Mouse (Mus musculus) cerebellum, postnatal 25 days (tissue): ENCODE measurements around the gene Irgc1.
A peak's percentile ranks its signal among the peaks of the same experiment; 100 is the strongest.

ENCODE experiments used
- DNase-seq, 2 experiments: peaks; one replicate each; pipeline ENCODE4 v3.0.0; 2021; ENCODE audit warnings: mixed read lengths in 2 of 2

The Irgc1 gene

GRCm38 (mm10) chr7:24470356-24470755 lies 18.3 kb upstream of the Irgc1 start:
- peak; percentile 71 to 85 for DNase-seq

DNA sequence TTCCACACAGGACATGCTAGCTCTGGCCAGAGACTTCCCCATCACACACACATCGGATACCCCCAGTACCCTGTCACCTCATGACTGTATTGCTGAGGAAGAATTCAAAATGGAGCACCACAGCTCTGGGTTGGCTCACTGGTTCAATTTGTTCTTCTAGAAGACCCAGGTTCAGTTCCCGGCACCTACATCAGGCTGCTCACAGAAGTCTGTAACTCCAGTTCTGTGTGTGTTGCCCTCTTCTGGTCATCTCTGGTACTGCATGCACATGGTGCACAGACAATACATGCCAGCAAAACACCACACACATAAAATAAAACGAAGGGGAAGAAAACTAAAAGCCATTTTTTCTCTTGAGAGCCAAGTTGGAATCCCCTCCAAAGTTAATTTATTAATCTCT lies 17.0 kb upstream of the Irgc1 start:
- peak in 1 of 2 experiments; percentile 36 for DNase-seq

DNA sequence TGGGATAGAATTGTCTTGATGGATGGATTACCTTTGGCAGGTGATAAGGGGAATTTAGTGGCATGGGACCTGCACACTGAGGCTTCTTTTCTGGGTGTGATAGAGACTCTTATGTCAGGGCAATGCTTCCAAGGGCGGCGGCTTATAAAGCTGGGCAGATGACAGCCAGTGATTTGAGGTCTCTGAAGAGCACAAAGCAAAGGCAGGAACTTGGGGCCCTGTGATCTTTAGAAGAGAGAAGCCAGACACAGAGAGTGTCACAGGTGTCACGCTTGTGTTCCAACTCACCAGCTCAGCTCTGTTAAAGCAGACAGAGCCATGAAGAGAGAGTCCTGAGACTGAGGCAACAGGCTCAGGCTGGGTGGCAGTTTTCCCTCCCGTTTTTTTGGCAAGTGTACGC lies 15.8 kb upstream of the Irgc1 start:
- no peak for DNase-seq

DNA sequence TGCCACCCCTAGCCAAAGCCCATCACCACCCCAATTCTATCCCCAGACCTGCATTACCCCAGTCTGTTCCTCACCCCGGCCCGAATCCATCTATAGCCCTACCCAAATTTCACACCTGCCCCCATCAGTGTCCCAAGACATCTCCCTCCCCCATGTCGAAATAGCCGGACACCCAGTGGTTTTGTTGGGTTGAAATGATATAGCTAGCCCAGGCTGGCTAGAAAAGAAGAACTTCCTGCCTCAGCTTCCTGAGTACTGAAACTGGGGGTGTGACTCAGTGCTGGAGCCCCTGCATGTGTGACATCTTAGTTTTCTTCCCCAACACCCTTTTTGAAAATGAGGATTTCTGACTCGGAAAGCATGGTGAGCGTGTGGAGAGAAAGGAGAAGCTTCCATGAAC lies 14.7 kb upstream of the Irgc1 start:
- DNase-seq, result no peak

DNA sequence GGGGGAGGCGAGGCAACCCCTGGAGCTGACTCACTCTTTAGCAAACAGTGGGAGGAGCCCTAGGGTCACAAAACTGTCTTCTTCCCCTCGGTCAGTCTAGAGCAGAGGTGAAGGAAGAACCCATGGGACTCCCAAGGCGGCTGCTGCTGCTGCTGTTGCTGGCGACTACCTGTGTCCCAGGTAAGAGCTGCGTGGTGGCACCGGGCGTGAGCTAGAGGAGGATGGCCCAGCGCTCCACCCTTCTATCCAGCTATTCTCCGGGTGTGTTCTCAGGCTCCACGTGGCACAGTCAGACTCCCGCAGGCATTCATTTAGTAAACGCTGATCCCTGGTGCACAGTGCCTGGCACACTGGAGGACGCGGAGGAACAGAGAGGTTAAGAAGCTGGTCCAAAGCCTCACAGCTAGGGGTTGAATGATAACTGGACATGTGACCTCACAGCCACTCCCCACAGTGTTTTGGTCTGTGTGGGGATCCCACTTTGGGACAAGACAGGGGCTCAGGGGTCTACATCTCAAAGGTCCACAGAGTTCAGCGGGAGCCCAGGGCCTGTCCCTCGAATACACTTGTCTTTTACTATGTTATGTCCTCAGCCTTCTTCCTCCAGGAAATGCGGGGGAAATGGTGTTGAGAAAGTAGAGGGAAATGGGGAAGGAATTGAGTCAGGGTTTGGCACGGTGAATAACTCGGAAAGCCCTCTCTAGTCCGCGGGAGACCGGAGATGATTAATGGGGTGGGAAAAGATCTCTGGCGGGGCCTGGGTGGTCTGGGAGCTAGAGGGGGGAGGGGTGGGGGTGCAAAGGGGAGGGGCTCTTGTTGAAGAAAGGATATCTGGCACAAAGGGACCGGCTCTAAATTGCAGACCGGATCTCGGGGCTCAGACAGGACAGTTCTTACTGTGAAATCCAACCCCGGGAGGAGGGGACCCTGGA lies 10.6 kb upstream of the Irgc1 start, which contains the start of gene Plaur:
Plaur (plus strand) TSS at position 97 of the 932 bp plus-strand sequence.
- DNase-seq, result no peak

DNA sequence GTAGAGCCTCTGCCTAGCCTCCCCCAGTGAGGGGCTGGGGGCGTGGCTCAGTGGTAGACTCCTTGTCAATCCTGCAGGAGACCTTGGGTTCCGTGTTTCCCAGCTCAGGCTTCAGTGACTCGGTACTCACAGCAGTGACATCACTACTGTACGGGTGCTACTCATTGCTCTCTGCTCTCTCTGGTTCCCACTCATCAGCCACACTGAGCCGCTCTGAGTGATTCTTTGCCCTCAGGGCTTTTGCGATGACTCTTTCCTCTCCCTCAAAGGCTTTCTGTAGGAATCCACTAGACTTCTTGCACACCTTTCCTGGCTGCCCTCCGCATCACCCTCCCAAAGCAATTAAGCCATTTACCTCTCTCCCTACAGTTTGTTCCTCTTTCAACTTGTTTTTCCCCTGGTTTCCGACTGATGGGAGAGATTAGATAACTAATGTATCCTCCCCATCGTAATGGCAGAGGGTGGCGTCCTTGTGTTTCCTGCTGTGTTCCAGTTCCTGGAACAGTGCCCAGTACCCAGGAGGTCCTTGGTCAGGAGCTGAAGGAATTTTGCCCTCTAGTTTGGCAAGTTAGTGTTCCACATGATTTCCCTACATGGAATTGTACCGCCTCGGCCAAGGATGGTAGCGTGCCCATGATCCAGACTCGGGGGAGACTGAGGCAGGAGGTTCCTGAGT lies 9.4 kb upstream of the Irgc1 start:
- DNase-seq, result no peak

- no peak for DNase-seq
Measured at GRCm38 (mm10) chr7:24459843-24460242, 7.7 kb upstream of the Irgc1 start.

DNA sequence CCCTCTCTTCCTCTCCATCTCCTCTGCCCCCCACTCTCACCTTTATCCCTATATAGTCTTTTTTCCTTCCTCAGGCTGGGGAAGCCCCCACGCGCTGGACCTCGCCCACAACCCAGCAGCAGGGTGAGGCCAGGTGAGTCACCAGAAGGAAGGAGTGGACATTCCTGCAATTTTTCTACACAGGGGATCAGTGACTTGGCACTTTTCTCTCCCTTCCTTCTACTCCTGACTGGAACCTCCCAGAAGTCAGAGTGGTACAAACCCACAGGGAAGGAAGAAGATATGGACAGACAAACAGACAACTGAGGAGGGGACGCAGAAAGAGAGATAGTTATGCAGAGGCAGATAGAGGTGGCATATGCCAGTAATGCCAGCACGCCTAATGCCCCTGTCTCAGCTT lies 7.3 kb upstream of the Irgc1 start:
- DNase-seq, result no peak

- DNase-seq, result no peak
Measured at GRCm38 (mm10) chr7:24457726-24458370, 5.8 kb upstream of the Irgc1 start.

- DNase-seq, result no peak
Measured at GRCm38 (mm10) chr7:24455726-24456125, 3.6 kb upstream of the Irgc1 start.

- DNase-seq, result no peak
Measured at GRCm38 (mm10) chr7:24454199-24454598, 2.1 kb upstream of the Irgc1 start.

GRCm38 (mm10) chr7:24450585-24451017 lies 1.5 kb downstream of the Irgc1 start:
- no peak for DNase-seq

- no peak for DNase-seq
Measured at GRCm38 (mm10) chr7:24448782-24449517, 3.1 kb downstream of the Irgc1 start.

GRCm38 (mm10) chr7:24446697-24447340 lies 5.3 kb downstream of the Irgc1 start:
- no peak for DNase-seq

- DNase-seq, result no peak
Measured at GRCm38 (mm10) chr7:24445266-24445926, 6.7 kb downstream of the Irgc1 start.

DNA sequence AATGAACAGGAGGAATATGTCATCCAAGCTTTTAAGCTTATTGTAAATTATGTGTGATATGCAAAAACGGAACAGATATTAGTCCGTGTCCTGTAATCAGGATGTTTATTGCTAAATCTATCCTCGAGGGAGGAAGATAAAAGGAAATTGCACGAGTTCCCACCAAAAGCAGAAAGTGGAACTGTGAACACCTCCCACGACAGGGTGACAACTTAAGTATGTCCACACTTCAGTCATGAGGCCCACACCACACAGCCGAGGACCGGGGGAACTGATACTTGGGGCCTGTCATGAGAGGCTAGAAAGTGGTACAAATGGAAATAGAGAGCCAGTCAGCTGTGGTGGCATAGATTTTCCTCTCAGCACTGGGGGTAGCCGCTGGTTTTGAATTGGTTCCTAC lies 9.8 kb downstream of the Irgc1 start:
- no peak for DNase-seq

DNA sequence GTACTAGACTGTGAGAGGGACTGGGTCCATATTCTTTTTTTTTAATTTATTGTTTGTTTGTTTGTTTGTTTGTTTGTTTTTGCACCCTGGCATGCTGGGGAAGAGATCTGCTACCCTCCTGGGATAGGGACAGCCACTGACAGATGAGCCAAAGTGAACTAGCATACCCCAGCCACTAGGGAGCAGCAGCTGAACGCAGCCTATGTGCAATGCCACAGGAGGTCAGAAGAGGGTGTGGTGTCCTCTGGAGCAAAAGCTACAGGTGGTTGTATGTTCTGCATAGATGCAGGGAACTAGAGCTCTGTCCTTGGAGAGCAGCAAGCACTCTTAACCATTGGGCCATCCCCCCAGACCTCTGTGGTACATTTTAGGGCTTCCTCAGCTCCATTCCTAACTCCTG lies 10.3 kb downstream of the Irgc1 start:
- peak; percentile 77 to 83 for DNase-seq

DNA sequence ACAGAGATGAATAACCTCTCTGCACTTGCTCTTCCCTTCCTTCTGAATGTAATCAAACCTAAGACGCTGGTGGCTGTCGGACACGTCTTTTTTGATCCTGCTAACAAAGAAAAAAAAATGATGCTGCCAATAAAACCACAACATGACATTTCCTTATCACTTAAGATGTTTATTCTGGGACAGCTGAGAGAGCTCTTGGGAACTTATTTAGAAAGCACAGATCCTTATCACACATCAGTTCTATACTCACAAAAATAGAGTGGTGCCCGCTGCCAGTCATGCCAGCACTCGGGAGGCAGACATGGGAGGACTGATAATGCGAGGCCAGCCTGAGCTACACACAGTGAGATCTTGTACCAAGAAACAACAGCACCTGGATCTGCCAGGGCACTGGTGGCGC lies 12.2 kb downstream of the Irgc1 start:
- DNase-seq, result no peak

DNA sequence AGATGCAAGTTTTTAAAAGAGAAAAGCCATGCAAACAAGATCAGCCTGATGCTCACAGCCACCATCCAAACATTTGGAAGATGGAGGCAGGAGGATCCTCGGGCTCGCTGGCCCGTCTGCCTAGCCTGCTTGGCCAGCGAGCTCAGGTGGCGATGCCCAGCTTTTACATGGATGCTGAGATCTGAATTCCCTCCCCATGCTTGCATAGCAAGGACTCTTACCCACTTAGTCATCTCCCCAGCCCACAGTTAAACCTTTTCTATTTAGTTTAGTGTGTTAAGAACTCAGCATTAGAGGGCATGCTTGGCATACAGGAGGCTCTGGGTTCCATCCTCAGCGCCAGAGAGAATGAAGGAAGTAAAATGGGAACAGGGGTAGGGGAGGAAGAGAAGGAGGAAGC lies 12.9 kb downstream of the Irgc1 start:
- DNase-seq, result peak in 1 of 2 experiments; percentile 15

- peak; percentile 76 to 81 for DNase-seq
Measured at GRCm38 (mm10) chr7:24437981-24438380, 14.1 kb downstream of the Irgc1 start.

DNA sequence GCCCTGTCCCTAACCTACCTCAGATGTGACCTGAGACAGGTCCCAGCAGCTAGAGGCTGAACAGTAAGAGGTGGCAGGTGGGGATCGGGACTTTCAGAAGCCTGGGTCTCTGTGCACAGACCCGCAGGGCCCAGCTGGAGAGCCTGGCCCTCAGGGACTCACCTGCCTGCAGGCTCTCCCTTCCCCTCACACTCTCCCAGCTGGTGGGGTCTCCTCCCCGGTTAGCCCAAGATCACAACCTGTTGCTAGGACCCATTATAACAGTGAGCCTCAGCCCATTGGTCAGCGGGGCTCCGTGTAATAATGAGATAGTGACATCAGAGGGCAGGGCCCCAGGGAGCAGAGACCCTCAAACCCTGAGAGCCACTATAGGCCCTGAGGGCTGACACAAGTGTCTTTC lies 16.8 kb downstream of the Irgc1 start:
- DNase-seq, result no peak

- DNase-seq, result no peak
Measured at GRCm38 (mm10) chr7:24431713-24432112, 20.4 kb downstream of the Irgc1 start.
